Mouse (Mus musculus) spleen, adult 10 weeks (tissue): ENCODE measurements around the gene 2010106E10Rik. TPM values are rescaled to one million over a fixed set of nuclear protein-coding genes. Genes with fewer than 3 reads are reported as not detected.

Experiments
- polyA plus RNA-seq: library from polyadenylated mRNA; stranded (reverse); fragments of 350-450 nt; fragmentation: Illumina TruSeq; extraction: RNeasy Lipid Tissue Mini Kit (QIAGEN cat#74804); gene quantifications from one replicate; pipeline ENCODE4 v1.2.3, GENCODE M21; 2015; ENCODE audit warnings: low replicate concordance; ENCODE audit not compliant: insufficient read depth

The 2010106E10Rik gene
- not detected for polyA plus RNA-seq

DNA sequence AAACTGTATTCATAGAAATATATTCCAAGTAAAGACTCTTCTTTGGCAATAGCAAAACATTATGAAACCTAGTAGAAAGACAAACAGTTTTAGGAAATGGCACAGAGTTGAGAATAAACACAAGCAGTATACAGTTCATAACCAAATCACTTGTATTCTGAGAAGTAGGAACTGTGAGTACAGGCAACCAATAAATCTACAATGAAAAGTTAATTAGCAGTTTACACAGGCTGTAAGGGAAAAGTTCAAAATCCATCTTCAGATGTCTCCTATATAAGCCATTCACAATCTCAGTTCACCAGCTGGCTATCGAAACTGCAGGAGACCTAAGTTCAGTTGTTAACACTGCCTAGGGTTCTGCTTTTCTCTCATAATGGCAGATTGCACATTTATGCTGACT is at the start of gene 2010106E10Rik:
2010106E10Rik (plus strand) TSS at position 301 of the 400 bp plus-strand sequence.

DNA sequence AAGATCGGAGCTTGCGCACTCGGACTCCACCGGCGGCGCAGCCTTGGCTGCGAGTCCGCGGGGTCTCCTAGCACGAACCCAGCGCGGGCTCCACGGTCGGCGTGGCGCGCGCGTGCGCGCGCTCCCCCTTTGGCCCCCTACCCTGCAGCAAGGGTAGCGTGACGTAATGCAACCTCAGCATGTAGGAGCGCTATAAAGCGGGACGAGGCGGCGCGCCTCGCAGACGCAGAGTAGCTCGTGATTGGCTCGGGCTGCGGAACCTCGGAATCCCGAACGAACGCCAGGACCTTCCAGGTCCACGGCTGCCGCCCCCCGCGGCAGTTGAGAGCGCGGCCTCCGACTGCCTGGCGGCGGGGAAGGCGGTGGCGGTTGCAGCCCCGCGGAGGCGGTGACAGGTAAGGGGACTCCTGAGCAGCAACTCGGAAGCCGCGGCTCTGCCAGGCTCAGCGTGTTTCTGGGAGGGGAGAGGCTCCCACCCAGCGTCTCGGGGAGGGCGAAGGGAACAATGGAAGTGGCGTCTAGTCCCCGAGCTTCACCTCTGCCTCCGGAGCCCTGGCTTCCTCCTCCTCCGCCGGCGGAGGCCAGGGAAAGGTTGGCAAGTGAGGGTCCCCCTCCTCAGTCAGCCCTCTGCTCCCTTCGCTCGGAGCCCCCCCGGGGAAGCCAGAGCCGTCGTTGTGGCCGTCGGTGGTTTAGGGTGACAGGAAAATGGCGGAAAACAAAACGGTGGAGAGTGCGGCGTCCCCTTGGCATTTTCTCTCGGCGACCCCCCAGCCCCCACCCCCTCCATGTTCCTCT is 105.6 kb downstream of the 2010106E10Rik start, which contains the start of gene Zfp711:
Zfp711 (plus strand) TSS at position 16 of the 795 bp plus-strand sequence.

Other genes starting within 250 kb of the 2010106E10Rik start
- 27.8 TPM for gene Apool, start 183.9 kb upstream of the 2010106E10Rik start, polyA plus RNA-seq
- gene Satl1, start 88.5 kb upstream of the 2010106E10Rik start, polyA plus RNA-seq = not detected
- 0.58 TPM for gene Zfp711, start 105.3 kb downstream of the 2010106E10Rik start, polyA plus RNA-seq
- gene Pof1b, start 203.4 kb downstream of the 2010106E10Rik start, polyA plus RNA-seq = not detected